Mouse (Mus musculus): ENCODE measurements around the gene Ap2a2.
"Not testable (repeated sequence)": the region's sequence is repeated elsewhere in the genome, so short reads cannot be mapped to it uniquely, and the experiment has no call there.

Gene Ap2a2

GRCm38 (mm10) chr7:141596971-141597370 is 35.0 kb downstream of the Ap2a2 start:
- no peak for DNase-seq (ENCODE audit: low read depth, low spot score)

- DNase-seq (ENCODE audit: low read depth, low spot score) = no peak
Measured at GRCm38 (mm10) chr7:141597563-141597962, 35.6 kb downstream of the Ap2a2 start.

GRCm38 (mm10) chr7:141607717-141608116 is 45.7 kb downstream of the Ap2a2 start:
- no peak for DNase-seq (ENCODE audit: low read depth, low spot score)

GRCm38 (mm10) chr7:141609719-141610514 is 47.9 kb downstream of the Ap2a2 start:
- no peak for DNase-seq (ENCODE audit: low read depth, low spot score)

- no peak for DNase-seq (ENCODE audit: low read depth, low spot score)
Measured at GRCm38 (mm10) chr7:141611711-141612370, 49.9 kb downstream of the Ap2a2 start.

GRCm38 (mm10) chr7:141612371-141612760 is 50.4 kb downstream of the Ap2a2 start:
- no peak for DNase-seq (ENCODE audit: low read depth, low spot score)

GRCm38 (mm10) chr7:141612791-141613190 is 50.8 kb downstream of the Ap2a2 start:
- DNase-seq (ENCODE audit: low read depth, low spot score) = no peak

GRCm38 (mm10) chr7:141614329-141614832 is 52.4 kb downstream of the Ap2a2 start:
- no peak for DNase-seq (ENCODE audit: low read depth, low spot score)

GRCm38 (mm10) chr7:141624214-141624613 is 62.2 kb downstream of the Ap2a2 start:
- no peak for DNase-seq (ENCODE audit: low read depth, low spot score)

- no peak for DNase-seq (ENCODE audit: low read depth, low spot score)
Measured at GRCm38 (mm10) chr7:141625120-141625810, 63.3 kb downstream of the Ap2a2 start.

- DNase-seq (ENCODE audit: low read depth, low spot score) = no peak
Measured at GRCm38 (mm10) chr7:141628018-141628417, 66.0 kb downstream of the Ap2a2 start.

- DNase-seq (ENCODE audit: low read depth, low spot score) = no peak
Measured at GRCm38 (mm10) chr7:141629241-141629640, 67.3 kb downstream of the Ap2a2 start.

GRCm38 (mm10) chr7:141638077-141638476 is 76.1 kb downstream of the Ap2a2 start:
- DNase-seq (ENCODE audit: low read depth, low spot score) = not testable (repeated sequence)

GRCm38 (mm10) chr7:141638513-141639334 is 76.8 kb downstream of the Ap2a2 start:
- DNase-seq (ENCODE audit: low read depth, low spot score) = not testable (repeated sequence)

- not testable (repeated sequence) for DNase-seq (ENCODE audit: low read depth, low spot score)
Measured at GRCm38 (mm10) chr7:141639335-141639890, 77.4 kb downstream of the Ap2a2 start.

GRCm38 (mm10) chr7:141642375-141642774 is 80.4 kb downstream of the Ap2a2 start:
- DNase-seq (ENCODE audit: low read depth, low spot score) = no peak

- DNase-seq (ENCODE audit: low read depth, low spot score) = peak; percentile 9
Measured at GRCm38 (mm10) chr7:141643160-141643559, 81.2 kb downstream of the Ap2a2 start.

- DNase-seq (ENCODE audit: low read depth, low spot score) = no peak
Measured at GRCm38 (mm10) chr7:141647083-141647482, 85.1 kb downstream of the Ap2a2 start.

GRCm38 (mm10) chr7:141647815-141648214 is 85.8 kb downstream of the Ap2a2 start:
- no peak for DNase-seq (ENCODE audit: low read depth, low spot score)

GRCm38 (mm10) chr7:141652191-141652590 is 90.2 kb downstream of the Ap2a2 start:
- no peak for DNase-seq (ENCODE audit: low read depth, low spot score)

GRCm38 (mm10) chr7:141660346-141660745 is 98.4 kb downstream of the Ap2a2 start:
- no peak for DNase-seq (ENCODE audit: low read depth, low spot score)

Measured in embryo, embryonic 11.5 days (tissue).